Mouse (Mus musculus) liver, embryonic 11.5 days (tissue): ENCODE data around the gene Caskin2. TPM values are rescaled to one million over a fixed set of nuclear protein-coding genes. Genes with fewer than 3 reads are reported as not detected.
A peak's percentile ranks its signal among the peaks of the same experiment; 100 is the strongest.

Experiments used
- ATAC-seq: fragments of 200-750 bp; cut with Nextera tagmentation; replicated peaks from 2 replicates; pipeline ENCODE4 v1.8.0; 2017; ENCODE audit warnings: moderate number of reproducible peaks, mild to moderate bottlenecking, moderate TSS enrichment, moderate library complexity; ENCODE audit not compliant: low FRiP score
- DNase-seq: peaks from one replicate; pipeline ENCODE4 v3.0.0-alpha.2; 2017; ENCODE audit warnings: low spot score
- H3K27ac ChIP-seq: fragments of 300-500 bp; sonication (generic); 2 replicates; pipeline ENCODE4 v1.5.1; 2014; ENCODE audit warnings: mild to moderate bottlenecking, low read depth, low read length, control low read depth
- H3K27me3 ChIP-seq: fragments of 300-500 bp; sonication (generic); replicated peaks from 2 replicates; pipeline ENCODE4 v1.6.1; 2014; ENCODE audit warnings: low read length, mixed read lengths; ENCODE audit not compliant: control insufficient read depth, insufficient read depth
- H3K36me3 ChIP-seq: fragments of 300-500 bp; sonication (generic); 2 replicates; pipeline ENCODE4 v1.6.1; 2014; ENCODE audit warnings: mild to moderate bottlenecking, low read length, moderate library complexity, mixed read lengths; ENCODE audit not compliant: control insufficient read depth, insufficient read depth
- H3K4me1 ChIP-seq: fragments of 300-500 bp; sonication (generic); replicated peaks from 2 replicates; pipeline ENCODE4 v1.6.1; 2014; ENCODE audit warnings: low read length, mixed read lengths; ENCODE audit not compliant: control insufficient read depth, insufficient read depth
- H3K4me2 ChIP-seq: fragments of 300-500 bp; sonication (generic); 2 replicates; pipeline ENCODE4 v1.6.1; 2014; ENCODE audit warnings: mild to moderate bottlenecking, control low read depth, moderate library complexity
- H3K4me3 ChIP-seq: fragments of 300-500 bp; sonication (generic); 2 replicates; pipeline ENCODE4 v1.5.1; 2014; ENCODE audit warnings: low read depth, low read length, control low read depth
- H3K9ac ChIP-seq: fragments of 300-500 bp; sonication (generic); 2 replicates; pipeline ENCODE4 v1.6.1; 2014; ENCODE audit warnings: low read depth, low read length, control low read depth
- H3K9me3 ChIP-seq: fragments of 300-500 bp; sonication (generic); 2 replicates; pipeline ENCODE4 v1.6.1; 2016; ENCODE audit warnings: low read length, inconsistent platforms, mixed read lengths; ENCODE audit not compliant: control insufficient read depth
- WGBS: fragments of 180-500 bp; shearing (Covaris S2); extraction: QIAGEN DNeasy Blood & Tissue Kit; methylation state at CpG from one replicate; pipeline ENCODE4 v1.1.7; 2014; 5-methylcytosine and 5-hydroxymethylcytosine counted together
- polyA plus RNA-seq: library from polyadenylated mRNA; unstranded; fragments of >200 nt; fragmentation: Nextera tagmentation; extraction: Ambion mirVana; gene quantifications from 2 replicates; pipeline ENCODE4 v1.2.1, GENCODE M21; 2014

The Caskin2 gene
- polyA plus RNA-seq, 1 experiment from 2014 or later = 13.5 TPM

GRCm38 (mm10) chr11:115806154-115806553 lies 7.3 kb downstream of the Caskin2 start:
- Histone ChIP-seq H3K9ac (no peak overlapping the region), H3K36me3 (peaks cover 49% of the 10 kb centered on the region), H3K9me3 (no peaks in the 10 kb centered on the region), H3K4me3 (no peak overlapping the region), H3K4me1 (peaks cover 58% of the 10 kb centered on the region), H3K27ac (no peak overlapping the region; the same call in 1 of the 2 replicates), H3K27me3 (no peaks in the 10 kb centered on the region), H3K4me2 (no peak overlapping the region)
- 92% methylated on average over 10 of the region's 10 CpGs for WGBS
- ATAC-seq (no peak), DNase-seq (no peak)

GRCm38 (mm10) chr11:115805005-115805404 lies 8.4 kb downstream of the Caskin2 start:
- peak; percentile 93 for ATAC-seq
- DNase-seq = no peak
- peak overlapping the region; percentile 60 for H3K4me2 ChIP-seq
- H3K9ac ChIP-seq = peak overlapping the region; percentile 61
- H3K36me3 ChIP-seq = peaks cover 56% of the 10 kb centered on the region
- H3K4me3 ChIP-seq = peak overlapping the region; percentile 41
- H3K27me3 ChIP-seq = no peaks in the 10 kb centered on the region
- peaks cover 47% of the 10 kb centered on the region for H3K4me1 ChIP-seq
- H3K27ac ChIP-seq = peak overlapping the region; percentile 93
- H3K9me3 ChIP-seq = no peaks in the 10 kb centered on the region
- WGBS = 50% methylated on average over 7 of the region's 7 CpGs

- peaks cover 65% of the 10 kb centered on the region for H3K36me3 ChIP-seq
- WGBS = 92% methylated on average over 24 of the region's 24 CpGs
- no peaks in the 10 kb centered on the region for H3K27me3 ChIP-seq
- peaks cover 29% of the 10 kb centered on the region for H3K4me1 ChIP-seq
- no peaks in the 10 kb centered on the region for H3K9me3 ChIP-seq
- no peak overlapping the region for H3K27ac ChIP-seq
- ATAC-seq (no peak), DNase-seq (no peak)
- H3K4me2 ChIP-seq = no peak overlapping the region; the same call in 1 of the 2 replicates
- H3K9ac ChIP-seq = no peak overlapping the region
- no peak overlapping the region for H3K4me3 ChIP-seq
Measured at GRCm38 (mm10) chr11:115803072-115803709, 10.2 kb downstream of the Caskin2 start.

- Histone ChIP-seq H3K27ac (no peak overlapping the region), H3K36me3 (peaks cover 57% of the 10 kb centered on the region), H3K4me3 (no peak overlapping the region), H3K9me3 (no peaks in the 10 kb centered on the region), H3K4me2 (no peak overlapping the region), H3K27me3 (no peaks in the 10 kb centered on the region), H3K9ac (no peak overlapping the region), H3K4me1 (peaks cover 7% of the 10 kb centered on the region)
- DNase-seq (no peak), ATAC-seq (no peak)
- 93% methylated on average over 18 of the region's 18 CpGs for WGBS
Measured at GRCm38 (mm10) chr11:115800981-115801380, 12.5 kb downstream of the Caskin2 start.

- DNase-seq = no peak
- Histone ChIP-seq H3K9ac (no peak overlapping the region), H3K27me3 (no peaks in the 10 kb centered on the region), H3K4me3 (no peak overlapping the region), H3K27ac (no peak overlapping the region), H3K9me3 (no peaks in the 10 kb centered on the region), H3K4me1 (no peaks in the 10 kb centered on the region), H3K4me2 (no peak overlapping the region), H3K36me3 (peaks cover 56% of the 10 kb centered on the region)
- 92% methylated on average over 9 of the region's 9 CpGs for whole genome bisulfite sequencing
- no peak for ATAC-seq
Measured at GRCm38 (mm10) chr11:115797665-115798064, 15.8 kb downstream of the Caskin2 start.

GRCm38 (mm10) chr11:115796898-115797297 lies 16.5 kb downstream of the Caskin2 start:
- DNase-seq (no peak), ATAC-seq (no peak)
- no peaks in the 10 kb centered on the region for H3K27me3 ChIP-seq
- H3K9me3 ChIP-seq = no peaks in the 10 kb centered on the region
- H3K9ac ChIP-seq = no peak overlapping the region
- H3K36me3 ChIP-seq = peaks cover 53% of the 10 kb centered on the region
- 75% methylated on average over 15 of the region's 15 CpGs for WGBS
- H3K4me3 ChIP-seq = no peak overlapping the region
- no peak overlapping the region for H3K27ac ChIP-seq
- H3K4me1 ChIP-seq = no peaks in the 10 kb centered on the region
- no peak overlapping the region for H3K4me2 ChIP-seq

- no peaks in the 10 kb centered on the region for H3K9me3 ChIP-seq
- no peaks in the 10 kb centered on the region for H3K4me1 ChIP-seq
- no peak overlapping the region for H3K4me3 ChIP-seq
- H3K9ac ChIP-seq = no peak overlapping the region
- H3K27me3 ChIP-seq = no peaks in the 10 kb centered on the region
- 91% methylated on average over 14 of the region's 14 CpGs for WGBS
- DNase-seq (no peak), ATAC-seq (no peak)
- H3K27ac ChIP-seq = no peak overlapping the region
- H3K4me2 ChIP-seq = no peak overlapping the region
- peaks cover 47% of the 10 kb centered on the region for H3K36me3 ChIP-seq
Measured at GRCm38 (mm10) chr11:115792353-115792752, 21.1 kb downstream of the Caskin2 start.

- 95% methylated on average over 16 of the region's 16 CpGs for WGBS
- DNase-seq (no peak), ATAC-seq (no peak)
Measured at GRCm38 (mm10) chr11:115791919-115792318, 21.5 kb downstream of the Caskin2 start.

GRCm38 (mm10) chr11:115789787-115790186 lies 23.7 kb downstream of the Caskin2 start:
- H3K27ac ChIP-seq = no peak overlapping the region
- no peak overlapping the region for H3K4me2 ChIP-seq
- no peaks in the 10 kb centered on the region for H3K27me3 ChIP-seq
- no peak overlapping the region for H3K9ac ChIP-seq
- H3K9me3 ChIP-seq = no peaks in the 10 kb centered on the region
- H3K4me3 ChIP-seq = no peak overlapping the region
- H3K4me1 ChIP-seq = 0 out of 2 replicates have a peak, but pooled peaks cover 3% of the 10 kb centered on the region
- DNase-seq (no peak), ATAC-seq (no peak)
- peaks cover 46% of the 10 kb centered on the region for H3K36me3 ChIP-seq
- 90% methylated on average over 7 of the region's 7 CpGs for WGBS

More at GRCm38 (mm10) chr11:115791919-115792318, 21.5 kb downstream of the Caskin2 start:
- H3K4me2 ChIP-seq = no peak overlapping the region
- no peaks in the 10 kb centered on the region for H3K9me3 ChIP-seq
- no peak overlapping the region for H3K27ac ChIP-seq
- H3K4me3 ChIP-seq = no peak overlapping the region
- H3K9ac ChIP-seq = no peak overlapping the region
- H3K36me3 ChIP-seq = peaks cover 47% of the 10 kb centered on the region
- no peaks in the 10 kb centered on the region for H3K27me3 ChIP-seq
- no peaks in the 10 kb centered on the region for H3K4me1 ChIP-seq
